Mouse (Mus musculus) thymus, postnatal 25 days (tissue): ENCODE results near the gene Dbi.

Experiments
- DNase-seq: peaks from one replicate; pipeline ENCODE4 v3.0.0; 2022

The Dbi gene

GRCm38 (mm10) chr1:120120969-120121811, at the start of gene Dbi, which contains the start of gene 3110009E18Rik:
Gene Dbi (minus strand): TSS chr1:120121078.
Gene 3110009E18Rik (plus strand): TSS chr1:120121187.
- peak; percentile 97 for DNase-seq

DNA sequence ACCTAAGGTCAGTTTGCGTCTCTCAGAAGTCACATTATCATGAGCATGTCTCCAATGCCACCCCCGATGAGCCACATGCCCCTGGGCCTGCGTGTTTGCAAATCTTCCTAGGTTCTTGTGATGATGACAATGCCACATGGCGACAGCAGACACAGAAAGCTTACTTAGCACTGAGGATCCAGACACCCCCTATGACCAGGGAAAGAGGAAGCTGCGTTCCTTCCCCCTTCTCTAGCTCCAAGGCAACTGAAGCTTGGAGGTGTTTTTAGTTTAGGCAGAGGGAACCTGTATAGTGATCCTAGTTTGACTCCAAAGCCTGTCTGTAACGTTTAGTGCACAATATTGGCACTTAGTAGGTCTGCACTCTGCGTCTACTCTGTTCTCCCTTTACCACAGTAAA, 49.4 kb upstream of the Dbi start:
- DNase-seq: no peak

GRCm38 (mm10) chr1:120168674-120169073, 47.8 kb upstream of the Dbi start:
- no peak for DNase-seq

DNA sequence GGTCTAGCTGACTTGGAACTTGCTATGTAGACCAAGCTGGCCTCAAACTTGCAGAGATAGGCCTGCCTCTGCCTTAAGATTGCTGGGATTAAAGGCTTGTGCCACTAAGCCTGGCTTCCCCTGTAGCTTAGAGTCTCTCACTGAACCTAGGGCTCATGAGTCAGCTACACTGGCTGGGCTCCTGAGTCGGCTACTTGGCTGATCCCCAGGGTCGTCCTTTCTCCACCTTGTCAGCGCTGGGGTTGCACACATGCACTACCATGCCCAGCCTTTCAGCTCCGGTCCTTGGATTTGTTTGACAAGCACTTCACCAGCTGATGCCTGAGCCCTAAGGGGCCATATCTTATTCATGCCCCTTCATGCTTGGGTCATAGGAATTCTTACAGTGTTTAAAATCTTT, 47.1 kb upstream of the Dbi start:
- DNase-seq: no peak

DNA sequence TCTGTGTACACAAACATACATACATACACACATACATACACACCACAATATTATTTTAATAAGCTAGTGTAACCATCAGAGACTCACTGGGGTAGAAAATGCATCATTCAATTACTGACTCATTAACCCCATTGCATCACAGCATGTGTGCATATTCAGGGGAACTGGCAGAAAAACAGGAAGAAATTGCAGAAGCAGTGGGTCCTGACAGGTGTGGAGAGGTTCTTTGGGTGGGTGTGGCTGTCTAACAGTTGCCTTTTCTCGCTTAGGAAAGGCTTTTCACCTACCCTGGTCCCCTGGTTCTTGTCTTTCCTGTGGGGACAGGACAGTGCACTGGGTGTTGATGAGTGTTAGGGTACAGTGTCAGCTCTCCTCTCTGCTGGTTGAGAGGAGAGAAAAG, 41.7 kb upstream of the Dbi start:
- DNase-seq: no peak

DNA sequence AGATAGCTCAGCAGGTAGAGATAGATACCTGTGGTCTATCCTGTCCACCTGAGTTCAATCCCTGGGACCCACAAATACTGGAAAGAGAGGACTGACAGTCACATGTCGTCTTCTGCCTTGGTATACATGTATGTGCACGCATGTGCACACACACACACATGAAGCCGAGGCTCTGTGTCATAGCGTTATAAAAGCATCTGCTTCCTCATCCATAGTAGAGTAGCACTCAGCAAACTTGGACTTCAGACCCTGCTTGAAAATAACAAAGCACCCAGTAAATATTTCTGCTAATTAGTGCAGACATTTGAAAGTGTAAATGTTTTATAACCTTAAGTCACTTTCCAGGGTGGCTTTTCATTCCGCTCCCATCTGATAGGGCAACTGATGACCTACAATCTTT, 40.6 kb upstream of the Dbi start:
- DNase-seq: no peak

DNA sequence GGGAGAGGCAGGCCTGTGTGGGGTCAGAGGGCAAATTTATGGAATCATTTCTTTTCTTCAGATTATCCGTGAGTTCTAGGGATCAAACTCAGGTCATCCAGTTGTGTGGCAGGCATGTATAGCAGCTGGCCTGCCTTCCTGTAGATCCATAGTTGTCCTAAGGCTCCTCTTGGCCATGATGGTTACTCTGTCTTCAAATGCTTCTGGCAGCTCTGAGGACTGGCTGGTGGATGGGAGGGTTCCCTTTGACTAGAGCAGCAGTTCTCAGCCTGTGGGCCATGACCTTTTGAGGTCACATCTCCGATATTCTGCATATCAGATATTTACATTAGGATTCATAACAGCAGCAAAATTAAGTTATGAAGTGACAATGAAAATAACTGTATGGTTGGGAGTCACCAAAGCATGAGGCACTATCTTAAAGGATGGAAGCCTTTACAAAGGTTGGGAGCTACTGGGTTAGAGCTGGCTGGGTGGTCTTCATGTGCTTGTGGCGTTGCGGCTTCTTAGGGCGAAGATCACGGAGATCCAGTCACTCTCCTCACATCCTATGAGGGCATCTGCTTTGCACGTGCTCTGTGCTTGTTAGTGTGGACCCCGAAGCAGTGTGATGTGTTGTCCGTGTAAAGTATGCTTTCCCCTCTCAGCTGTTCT, 37.7 kb upstream of the Dbi start:
- DNase-seq: no peak

DNA sequence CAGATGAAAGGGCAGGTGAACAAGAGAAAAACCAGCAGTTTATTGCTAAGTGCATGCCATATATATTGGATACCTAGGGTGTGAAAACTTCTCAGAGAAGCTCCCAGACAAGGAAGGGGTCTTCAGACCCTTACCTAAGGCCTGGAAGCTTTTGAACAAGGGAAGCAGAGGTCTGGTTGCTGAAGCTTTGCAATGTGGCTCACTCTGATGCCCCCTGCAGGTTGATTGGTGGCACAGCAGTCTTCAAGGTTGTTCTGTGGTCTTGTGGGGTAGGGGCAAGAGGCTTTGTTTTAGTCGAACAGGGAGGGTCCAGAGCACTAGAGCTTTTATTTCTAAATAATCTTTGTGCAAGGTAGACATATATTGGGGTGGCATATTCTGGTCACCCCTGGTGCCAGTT, 34.4 kb upstream of the Dbi start:
- peak; percentile 35 for DNase-seq

- no peak for DNase-seq
Measured at GRCm38 (mm10) chr1:120154232-120154631, 33.4 kb upstream of the Dbi start.

GRCm38 (mm10) chr1:120146994-120147393, 26.1 kb upstream of the Dbi start:
- DNase-seq: no peak

GRCm38 (mm10) chr1:120145527-120146216, 24.8 kb upstream of the Dbi start:
- DNase-seq: no peak

- DNase-seq: no peak
Measured at GRCm38 (mm10) chr1:120142551-120142950, 21.7 kb upstream of the Dbi start.

DNA sequence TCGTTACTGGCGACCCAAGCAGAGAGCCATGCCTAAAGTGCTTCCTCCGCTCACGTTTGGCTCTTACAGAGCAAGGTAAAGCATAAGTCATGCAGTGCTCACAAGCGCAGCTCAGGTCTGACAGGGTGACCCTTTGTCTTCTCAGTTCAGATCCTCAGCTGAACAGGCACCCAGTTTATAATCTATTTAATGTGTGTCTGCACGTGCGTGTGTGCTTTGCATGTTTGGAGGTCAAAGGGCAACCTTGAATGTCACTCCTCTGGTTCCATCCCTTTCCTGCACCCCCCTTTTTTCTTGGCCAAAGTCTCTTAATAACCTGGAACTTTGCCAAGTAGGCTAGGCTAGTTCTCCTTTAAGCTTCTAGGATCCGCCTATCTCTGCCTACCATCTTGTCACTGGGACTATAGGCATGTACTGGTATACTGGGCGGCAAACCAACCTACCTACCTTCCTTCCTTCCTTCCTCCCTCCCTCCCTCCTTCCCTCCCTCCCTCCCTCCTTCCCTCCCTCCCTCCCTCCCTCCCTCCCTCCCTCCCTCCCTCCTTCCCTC, 19.3 kb upstream of the Dbi start:
- DNase-seq: no peak

DNA sequence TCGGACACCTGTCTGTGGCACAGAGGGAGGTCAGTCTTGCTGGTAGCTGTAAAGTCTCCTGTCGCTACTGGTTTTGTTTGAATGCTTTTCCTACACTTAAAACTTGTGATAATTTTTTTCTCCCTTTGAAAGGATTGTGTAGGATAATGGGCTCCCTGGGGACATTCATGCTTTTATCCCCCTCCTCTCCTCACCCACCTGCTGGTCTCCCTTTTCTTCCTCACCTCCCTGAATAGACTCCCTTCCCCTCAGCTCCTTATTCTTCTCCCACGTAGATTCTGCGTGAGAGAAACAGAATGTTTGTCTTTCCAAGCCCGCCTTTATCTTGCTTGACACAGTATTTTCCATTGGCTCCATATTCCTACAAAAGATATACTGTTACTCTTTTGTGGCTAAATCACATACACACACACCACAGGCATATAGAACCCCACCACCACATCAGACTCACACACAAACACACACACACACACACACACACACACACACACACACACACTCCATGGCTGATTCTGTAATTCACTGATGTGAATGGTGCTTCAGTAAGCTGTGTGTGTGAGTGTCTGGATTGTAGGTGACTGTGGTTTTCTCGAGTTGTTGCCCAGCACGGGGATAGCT, 18.2 kb upstream of the Dbi start:
- no peak for DNase-seq

DNA sequence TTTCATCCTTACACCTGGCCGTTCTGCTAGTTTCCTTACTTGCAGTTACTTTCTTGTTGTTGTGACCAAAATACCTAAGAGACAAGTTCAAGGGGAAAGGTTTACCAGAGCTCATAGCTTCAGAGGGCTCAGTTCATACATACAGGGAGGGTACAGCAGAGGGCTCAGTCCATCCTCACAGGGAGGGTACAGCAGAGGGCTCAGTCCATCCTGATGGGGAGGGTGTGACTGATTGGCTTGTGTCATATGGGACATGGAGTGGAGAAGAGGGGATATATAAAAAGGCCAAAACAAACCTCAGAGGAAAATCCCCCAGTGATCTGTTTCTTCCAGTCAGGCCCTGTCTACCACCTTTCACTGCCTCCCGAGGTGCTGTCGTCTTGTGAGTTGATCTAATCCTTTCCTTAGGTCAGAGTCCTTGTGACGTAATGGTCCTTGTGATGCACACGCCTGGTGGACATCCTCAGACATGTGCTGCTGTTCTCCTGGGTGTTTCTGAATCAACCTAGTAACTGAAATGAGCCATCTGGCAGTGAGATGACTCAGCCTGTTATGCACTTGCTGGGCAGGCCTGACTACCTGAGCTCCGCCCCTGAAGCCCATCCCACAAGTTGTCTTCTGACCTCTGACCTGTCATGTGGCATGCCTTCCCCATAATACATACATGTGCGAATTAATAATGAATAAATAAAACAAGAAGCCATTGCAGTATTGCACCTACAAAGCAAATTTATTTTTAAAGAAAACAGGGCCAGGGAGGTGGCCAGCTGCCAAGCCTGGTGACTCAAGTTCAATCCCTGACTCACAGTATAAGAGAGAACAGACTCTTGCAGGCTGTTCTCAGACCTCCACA, 15.3 kb upstream of the Dbi start:
- no peak for DNase-seq

DNA sequence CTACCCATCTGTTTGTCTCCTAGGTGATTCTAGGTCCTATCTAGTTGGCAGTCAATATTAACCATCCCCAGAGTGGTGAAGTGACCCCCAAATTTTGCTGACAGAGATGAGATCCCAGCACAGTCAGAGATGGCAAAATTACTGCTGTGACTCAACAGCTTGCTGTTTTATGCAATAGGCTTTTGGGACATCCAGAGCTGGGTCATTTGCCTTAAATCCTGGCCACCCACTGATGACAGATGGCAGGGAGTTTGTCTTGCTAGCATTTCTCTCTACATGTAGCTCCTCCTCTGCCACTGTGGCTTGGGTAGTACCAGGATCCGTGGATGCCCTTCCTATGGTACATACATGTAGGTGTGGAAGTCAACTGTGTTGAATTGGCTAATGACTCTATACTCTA, 11.5 kb upstream of the Dbi start:
- no peak for DNase-seq

DNA sequence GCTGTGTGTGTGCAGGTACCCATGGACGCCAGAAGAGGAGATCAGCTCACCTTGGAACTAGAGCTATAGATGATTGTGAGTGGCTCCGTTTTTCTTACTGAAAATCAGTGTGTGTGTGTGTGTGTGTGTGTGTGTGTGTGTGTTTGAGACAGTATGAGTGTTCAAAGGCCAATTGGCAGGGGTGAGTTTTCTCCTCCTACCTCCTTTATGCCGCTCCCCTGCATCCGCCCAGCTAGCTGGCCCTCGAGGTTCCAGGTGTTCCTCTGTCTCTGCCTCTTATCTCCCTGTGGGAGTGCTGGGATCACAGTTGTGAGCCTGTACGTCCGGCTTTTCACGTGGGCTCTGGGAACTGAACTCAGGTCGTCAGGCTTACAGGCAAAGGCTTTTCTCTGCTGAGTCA, 5.4 kb upstream of the Dbi start:
- DNase-seq: no peak

- no peak for DNase-seq
Measured at GRCm38 (mm10) chr1:120125471-120125870, 4.6 kb upstream of the Dbi start.

DNA sequence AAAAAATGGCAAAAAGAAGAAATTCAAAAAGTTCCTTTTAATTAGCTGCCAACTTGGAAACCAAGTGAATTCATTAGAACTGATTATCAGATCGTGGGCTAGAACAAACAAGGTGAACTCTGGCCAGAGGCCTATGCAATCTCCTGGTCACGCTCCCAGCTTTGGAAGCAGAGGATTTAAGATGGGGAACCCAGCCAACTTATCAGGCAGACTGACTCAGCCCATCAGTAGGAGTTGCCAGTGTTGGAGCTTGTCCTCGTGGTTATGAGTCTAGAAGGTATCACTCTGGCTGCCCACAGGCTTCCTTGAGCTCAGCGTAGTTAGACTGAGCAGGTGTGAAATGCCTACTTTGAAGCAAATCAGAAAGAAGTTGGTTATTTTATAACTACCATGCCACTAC, 4.0 kb upstream of the Dbi start:
- DNase-seq: no peak

- DNase-seq: no peak
Measured at GRCm38 (mm10) chr1:120122634-120123383, 1.9 kb upstream of the Dbi start.

DNA sequence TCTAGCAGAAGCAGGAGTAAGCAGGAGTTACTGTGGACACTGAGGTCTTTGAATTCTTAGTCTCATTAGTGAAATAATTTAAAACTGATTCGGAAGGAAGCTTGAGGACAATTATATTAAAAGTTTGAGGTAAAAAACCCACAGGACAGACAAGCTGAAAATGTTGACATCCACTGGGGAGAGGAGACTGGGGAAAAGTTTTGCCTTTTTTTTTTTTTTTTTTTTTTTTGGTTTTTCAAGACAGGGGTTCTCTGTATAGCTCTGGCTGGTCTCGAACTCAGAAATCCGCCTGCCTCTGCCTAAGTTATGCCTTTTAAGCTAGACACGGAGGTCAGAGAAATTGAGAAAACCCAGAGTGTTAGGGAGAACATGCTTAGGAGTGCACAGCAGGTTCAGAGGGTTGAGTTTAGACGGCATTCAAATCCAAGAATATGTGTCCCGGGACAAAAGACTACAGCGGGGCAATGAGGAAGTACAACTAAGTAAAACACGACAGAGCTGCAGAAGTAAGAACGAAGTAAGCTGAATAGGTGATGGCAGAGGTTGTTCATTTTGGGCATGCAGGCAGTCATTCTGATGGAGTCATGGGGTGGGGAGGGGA, 1.2 kb upstream of the Dbi start:
- no peak for DNase-seq
